Mouse (Mus musculus) T-helper 2 cell (primary cell): Measurements from ENCODE around the gene Upp2.

ENCODE experiments used
- in situ Hi-C: fragments of 300-600 bp; cut with MboI, MseI; formaldehyde crosslinking; loops from one replicate; pipeline ENCODE4 v1.15.1; 2025; ENCODE audit warnings: high pct_unique_total_duplicates

Upp2 gene

DNA sequence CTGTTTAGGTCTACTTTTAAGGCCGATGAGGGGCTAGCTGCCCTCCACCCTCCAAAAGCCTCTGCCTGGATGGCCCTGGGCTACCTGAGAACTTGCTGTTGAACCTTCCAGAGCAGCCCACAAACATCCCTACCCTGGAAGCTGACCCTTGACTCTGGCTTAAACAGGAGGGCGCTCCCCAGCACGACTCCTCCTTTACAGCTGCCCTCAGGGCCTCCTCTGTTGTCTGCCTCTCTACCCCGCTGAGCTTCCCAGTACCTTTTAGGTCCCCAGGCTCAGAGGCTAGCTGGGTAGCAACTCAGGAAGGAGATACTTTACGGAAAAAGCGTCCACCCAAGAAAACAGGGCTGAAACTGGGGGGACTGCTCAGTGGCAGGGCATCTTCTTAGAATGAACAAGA is 15.2 kb upstream of the Upp2 start:
- in situ Hi-C loops = loop anchor here (10.0 kb wide), 1 partner anchor 1367 kb away; no protein-coding TSS in a partner anchor

GRCm38 (mm10) chr2:58552296-58552695 is 14.8 kb upstream of the Upp2 start:
- in situ Hi-C loops = loop anchor here (10.0 kb wide), 1 partner anchor 1367 kb away; no protein-coding TSS in a partner anchor

DNA sequence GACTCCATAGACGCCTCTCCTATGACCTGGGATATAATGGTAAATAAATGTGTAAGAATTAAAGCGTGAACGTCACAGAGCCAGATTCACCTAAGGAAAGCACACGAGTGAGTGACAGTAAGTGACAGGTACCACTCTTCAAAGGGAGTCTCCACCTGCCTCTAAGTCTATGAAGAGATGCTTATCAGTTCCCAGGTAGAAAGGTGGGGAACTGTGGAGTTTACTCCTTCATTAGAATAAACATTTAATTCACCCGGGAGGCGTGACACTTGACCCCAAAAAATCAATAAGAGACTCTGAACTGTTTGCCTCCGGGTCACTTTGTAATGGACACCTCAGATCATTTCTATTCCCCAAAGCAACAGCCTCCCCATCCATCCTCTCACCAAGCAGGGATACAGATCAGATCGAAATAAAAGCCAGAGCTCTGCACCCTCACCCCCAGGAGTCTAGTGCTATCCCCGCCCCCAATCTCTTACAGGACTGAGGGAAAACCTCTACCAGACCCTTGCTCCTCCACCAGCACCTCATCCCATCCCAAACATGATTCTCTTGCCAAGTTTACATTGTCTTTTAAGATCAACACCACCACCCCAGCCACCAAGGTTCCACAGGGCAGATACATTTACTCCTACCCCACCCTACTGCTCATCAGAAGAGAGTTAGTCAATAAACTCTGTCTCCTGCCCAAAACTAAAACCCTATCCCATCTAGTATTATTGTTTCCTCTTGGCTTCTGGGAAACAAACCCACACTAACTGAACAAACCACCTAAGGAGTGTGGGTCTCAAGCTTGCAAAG is 9.9 kb upstream of the Upp2 start:
- in situ Hi-C loops = loop anchor here (10.0 kb wide), 1 partner anchor 1372 kb away; no protein-coding TSS in a partner anchor

GRCm38 (mm10) chr2:58562137-58562536 is 5.0 kb upstream of the Upp2 start:
- in situ Hi-C loops = no loop called here

GRCm38 (mm10) chr2:58565267-58565666 is 1.8 kb upstream of the Upp2 start:
- in situ Hi-C loops = no loop called here

DNA sequence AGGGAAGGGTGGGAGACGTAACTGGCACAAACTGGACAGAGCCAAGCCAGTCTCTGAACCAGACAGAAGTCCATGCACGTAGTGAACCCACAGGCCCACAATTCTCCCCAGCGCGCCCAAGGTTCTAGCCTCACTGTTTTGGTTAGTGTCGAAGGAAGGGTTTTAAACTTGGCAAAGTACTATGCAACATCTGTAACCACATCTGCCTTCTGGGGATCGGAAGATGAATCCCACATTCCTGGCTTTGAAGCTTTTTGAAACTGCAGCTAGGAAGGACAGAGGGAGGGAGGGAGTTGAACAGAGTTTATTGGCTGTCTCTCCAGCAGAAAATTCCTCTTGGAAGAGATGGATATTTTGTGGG is 1.1 kb upstream of the Upp2 start:
- in situ Hi-C loops = no loop called here

DNA sequence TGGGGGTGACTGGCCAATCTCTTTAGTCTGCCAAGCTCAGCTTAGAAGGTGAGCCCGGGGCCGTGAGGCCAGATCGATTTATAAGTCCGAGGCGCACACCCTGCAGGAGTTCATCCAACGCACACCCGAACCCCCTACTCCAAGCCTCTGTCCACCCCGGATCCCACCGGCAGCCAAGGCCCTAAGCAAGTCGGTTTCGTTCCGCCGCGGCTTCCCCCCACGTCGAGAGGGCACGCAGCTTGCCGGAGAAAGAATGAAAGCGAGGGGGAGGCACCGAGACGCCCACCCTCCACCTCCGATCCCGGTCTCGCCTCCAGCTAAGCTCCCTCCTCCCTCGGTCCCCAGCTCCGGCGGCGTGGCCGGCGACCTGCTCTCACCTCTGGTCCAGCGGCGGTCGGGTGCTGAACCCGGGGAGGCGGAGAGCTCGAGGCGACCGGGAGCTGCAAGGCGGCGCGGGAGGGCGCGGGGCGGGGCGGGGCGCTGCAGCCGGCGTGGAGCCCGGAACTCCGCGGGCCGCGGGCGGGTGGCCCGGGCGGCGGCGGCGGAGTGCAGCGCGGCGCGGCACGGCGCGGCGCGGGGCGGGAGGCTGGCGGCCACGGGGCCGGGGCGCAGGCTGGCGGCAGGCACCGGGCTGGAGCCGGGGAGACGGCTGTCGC is 560 bp upstream of the Upp2 start:
- in situ Hi-C loops = no loop called here

GRCm38 (mm10) chr2:58567866-58568719 is 995 bp downstream of the Upp2 start:
- in situ Hi-C loops = no loop called here

DNA sequence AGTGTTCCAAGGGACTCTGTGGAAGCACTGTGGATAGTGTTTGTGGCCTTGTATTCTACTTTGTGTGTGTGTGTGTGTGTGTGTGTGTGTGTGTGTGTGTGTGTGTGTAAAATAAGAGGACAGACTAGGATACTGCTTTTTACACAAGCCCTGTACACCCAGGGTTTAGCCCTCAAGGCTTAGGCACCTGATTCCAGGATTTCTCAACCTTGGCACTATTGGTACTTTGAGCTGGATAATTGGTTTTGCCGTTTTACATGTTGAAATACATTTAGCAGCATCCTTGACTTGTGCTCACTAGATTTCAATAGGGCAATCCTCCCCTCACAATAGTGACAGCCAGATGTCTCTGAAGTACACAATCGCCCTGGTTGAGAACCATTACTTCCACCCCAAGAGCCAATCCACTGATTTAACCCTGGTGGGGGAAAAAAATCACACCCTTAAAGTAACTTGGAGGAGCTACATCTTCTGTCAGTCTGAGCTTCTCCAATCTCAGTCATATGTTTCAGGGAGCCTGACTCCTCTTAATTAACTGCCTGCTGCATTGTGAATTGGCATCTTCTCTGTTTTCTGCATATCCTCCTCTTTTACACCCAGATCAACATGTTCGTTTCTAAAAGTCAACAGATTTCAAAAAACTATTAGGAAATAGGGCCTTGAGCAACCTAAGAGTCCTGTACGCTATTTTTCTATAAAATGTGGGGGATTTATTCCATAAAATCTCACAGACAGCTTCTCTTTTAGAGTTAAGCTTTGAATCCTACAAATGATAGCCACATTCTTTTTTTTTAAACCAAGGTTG is 1.9 kb downstream of the Upp2 start:
- in situ Hi-C loops = no loop called here

GRCm38 (mm10) chr2:58574167-58574566 is 7.1 kb downstream of the Upp2 start:
- in situ Hi-C loops = no loop called here

GRCm38 (mm10) chr2:58586311-58586710 is 19.2 kb downstream of the Upp2 start:
- in situ Hi-C loops = no loop called here

GRCm38 (mm10) chr2:58589637-58590036 is 22.5 kb downstream of the Upp2 start:
- in situ Hi-C loops = no loop called here

DNA sequence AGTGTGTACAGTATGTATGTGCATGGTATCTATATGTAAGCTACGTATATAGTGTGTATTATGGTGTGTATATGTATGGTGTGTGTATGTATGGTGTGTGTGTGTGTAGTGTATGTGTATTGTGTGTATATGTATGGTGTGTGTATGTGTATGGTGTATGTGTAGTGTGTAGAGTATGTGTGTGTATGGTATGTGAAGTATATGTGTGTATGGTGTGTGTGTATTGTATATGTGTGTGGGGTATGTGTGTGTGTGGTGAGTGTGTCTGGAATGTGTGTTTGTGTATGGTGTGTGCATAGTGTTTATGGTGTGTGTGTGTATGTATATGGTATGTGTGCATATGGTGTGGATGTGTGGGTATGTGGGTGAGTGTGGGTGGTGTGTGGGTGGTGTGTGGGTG is 23.0 kb downstream of the Upp2 start:
- in situ Hi-C loops = no loop called here

DNA sequence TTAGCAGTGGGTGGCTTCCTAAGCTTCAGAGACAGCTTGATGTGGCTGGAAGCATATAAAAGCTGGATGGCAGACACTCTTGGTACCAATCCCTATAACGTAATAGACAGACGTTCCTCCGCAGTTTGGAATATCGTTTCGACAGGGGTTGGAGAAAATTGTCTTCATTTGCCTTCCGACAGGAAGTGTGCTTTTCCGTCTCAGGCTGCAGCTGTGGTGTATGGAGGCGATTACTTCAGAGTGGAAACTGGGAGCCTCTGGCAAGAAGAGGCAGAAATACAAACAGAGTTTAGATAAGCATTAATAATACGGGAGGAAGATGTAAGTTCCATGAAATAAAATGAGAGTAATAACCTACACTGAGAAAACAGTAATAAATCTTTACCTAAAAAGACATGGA is 28.3 kb downstream of the Upp2 start:
- in situ Hi-C loops = no loop called here

DNA sequence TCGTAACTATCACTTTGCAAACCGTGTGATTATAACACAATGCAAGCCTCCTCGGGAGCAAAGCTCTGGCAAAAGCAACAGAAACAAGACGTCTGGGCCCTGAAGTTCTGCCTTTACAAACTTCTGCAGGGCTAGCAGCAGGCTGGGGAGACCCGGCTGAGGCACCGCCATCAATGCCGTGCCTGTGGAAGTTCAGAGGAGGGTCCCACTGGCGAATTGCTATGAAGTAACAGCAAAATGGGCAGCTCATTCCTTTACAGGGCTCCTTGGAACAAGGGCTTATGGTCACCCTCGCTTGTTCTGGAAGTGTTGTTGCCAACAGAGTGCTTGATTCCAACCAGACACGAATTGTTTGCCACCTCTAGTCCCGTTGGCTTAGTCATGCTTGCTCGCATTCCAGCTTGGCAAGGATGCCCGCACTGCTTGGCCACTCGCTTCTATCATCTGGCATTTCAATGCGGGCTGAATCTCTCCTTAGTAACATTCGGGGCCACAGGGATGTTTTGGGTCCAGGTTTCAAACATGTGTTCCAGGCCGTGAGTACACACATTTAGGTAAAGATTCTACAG is 29.8 kb downstream of the Upp2 start:
- in situ Hi-C loops = no loop called here

- in situ Hi-C loops = no loop called here
Observed at GRCm38 (mm10) chr2:58597556-58597955, 30.5 kb downstream of the Upp2 start.

GRCm38 (mm10) chr2:58599639-58600038 is 32.5 kb downstream of the Upp2 start:
- in situ Hi-C loops = no loop called here

- in situ Hi-C loops = no loop called here
Observed at GRCm38 (mm10) chr2:58601382-58601781, 34.3 kb downstream of the Upp2 start.

- in situ Hi-C loops = no loop called here
Observed at GRCm38 (mm10) chr2:58603379-58603778, 36.3 kb downstream of the Upp2 start.

DNA sequence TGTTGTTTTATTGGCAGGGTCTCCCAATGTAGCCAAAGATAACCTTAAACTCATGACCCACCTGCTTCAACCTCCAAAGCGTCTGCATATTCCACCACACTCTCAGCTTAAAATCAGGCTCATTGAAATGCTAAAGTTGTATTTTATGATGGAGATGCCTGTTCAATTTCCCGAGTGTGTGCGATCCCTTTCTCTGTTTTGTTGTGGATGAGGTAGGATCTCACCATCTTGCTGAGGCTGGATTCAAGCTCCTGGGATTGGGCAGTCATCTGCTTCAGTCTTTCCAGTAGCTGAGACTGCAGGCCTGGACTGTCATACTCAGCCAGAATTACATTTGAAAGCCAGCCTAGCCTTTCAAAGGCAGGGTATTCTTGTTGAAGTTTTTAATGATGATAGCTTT is 37.7 kb downstream of the Upp2 start:
- in situ Hi-C loops = no loop called here

- in situ Hi-C loops = no loop called here
Observed at GRCm38 (mm10) chr2:58613720-58614119, 46.6 kb downstream of the Upp2 start.
